Mouse (Mus musculus): ENCODE results near the gene Nudt9. TPM values are rescaled to one million over a fixed set of nuclear protein-coding genes. Genes with fewer than 3 reads are reported as not detected.

Nudt9 gene
- polyA plus RNA-seq, 1 experiment from 2014 or later: 61.3 TPM

GRCm38 (mm10) chr5:104060429-104060828 lies 14.3 kb downstream of the Nudt9 start:
- H3K9ac ChIP-seq (ENCODE audit: low read length): no peak overlapping the region
- no peak overlapping the region for H3K27ac ChIP-seq (ENCODE audit: low read depth, low read length)
- H3K4me3 ChIP-seq (ENCODE audit: low read depth, low read length): no peak overlapping the region
- no peaks in the 10 kb centered on the region for H3K27me3 ChIP-seq (ENCODE audit: control insufficient read depth, insufficient read depth, low read length)
- no peak for ATAC-seq (replicated peaks; ENCODE audit: low FRiP score)
- H3K4me2 ChIP-seq (ENCODE audit: low read depth, low read length, severe bottlenecking): no peak overlapping the region
- no peak for DNase-seq (ENCODE audit: low spot score)
- peaks cover 2% of the 10 kb centered on the region; the same call in 1 of the 2 replicates for H3K36me3 ChIP-seq (ENCODE audit: control insufficient read depth, insufficient read depth, low read length)
- H3K9me3 ChIP-seq (ENCODE audit: control insufficient read depth, low read length): no peaks in the 10 kb centered on the region
- 95% methylated on average over 5 of the region's 5 CpGs for WGBS
- H3K4me1 ChIP-seq (replicated peaks; ENCODE audit: control insufficient read depth, insufficient read depth, low read length): no peaks in the 10 kb centered on the region

DNA sequence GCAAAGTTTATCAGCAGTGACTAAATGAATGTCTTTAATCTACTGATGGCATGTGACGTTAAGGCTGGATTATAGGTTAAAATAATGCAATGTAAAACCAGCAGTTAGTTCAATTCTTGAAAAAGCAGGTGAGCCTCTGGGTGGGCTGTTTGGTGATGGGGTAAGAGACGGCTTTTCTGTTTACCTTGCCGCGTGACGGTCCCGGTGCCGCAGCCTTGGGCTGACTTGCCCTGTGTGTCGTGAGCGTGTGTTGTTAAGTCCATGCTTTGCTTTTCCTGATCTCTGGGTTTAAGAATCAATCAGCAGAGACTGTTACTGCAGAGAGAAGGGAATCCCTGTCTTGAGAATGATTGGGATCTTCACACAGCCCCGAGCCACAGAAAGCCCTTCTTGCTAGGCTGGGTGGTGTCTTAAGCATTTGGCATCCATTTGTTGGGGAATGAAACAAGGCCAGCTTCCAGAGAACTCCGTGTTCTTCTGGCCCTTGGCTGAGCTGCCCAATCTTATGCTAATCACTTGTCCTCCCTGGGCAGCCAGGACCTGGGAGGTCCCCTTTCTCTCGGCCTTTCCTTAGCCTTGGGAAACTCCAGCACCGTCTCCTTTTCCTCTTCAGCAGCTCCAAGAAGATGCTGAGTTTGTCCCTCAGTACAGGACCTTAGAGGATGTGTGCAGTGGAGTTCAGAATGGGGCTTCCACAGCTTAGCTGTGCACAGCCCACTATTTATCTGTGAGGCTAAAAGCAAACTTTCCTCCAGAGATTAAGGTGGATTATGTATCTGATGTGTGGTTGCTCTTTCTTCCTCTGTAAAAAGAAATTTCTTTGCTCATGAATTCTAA lies 16.0 kb downstream of the Nudt9 start:
- Histone ChIP-seq H3K27ac (ENCODE audit: low read depth, low read length) (no peak overlapping the region), H3K27me3 (ENCODE audit: control insufficient read depth, insufficient read depth, low read length) (no peaks in the 10 kb centered on the region), H3K9me3 (ENCODE audit: control insufficient read depth, low read length) (no peaks in the 10 kb centered on the region), H3K9ac (ENCODE audit: low read length) (no peak overlapping the region), H3K36me3 (ENCODE audit: control insufficient read depth, insufficient read depth, low read length) (peaks cover 2% of the 10 kb centered on the region; the same call in 1 of the 2 replicates), H3K4me3 (ENCODE audit: low read depth, low read length) (no peak overlapping the region), H3K4me2 (ENCODE audit: low read depth, low read length, severe bottlenecking) (no peak overlapping the region), H3K4me1 (replicated peaks; ENCODE audit: control insufficient read depth, insufficient read depth, low read length) (no peaks in the 10 kb centered on the region)
- ATAC-seq (replicated peaks; ENCODE audit: low FRiP score) (no peak), DNase-seq (ENCODE audit: low spot score) (no peak)
- 80% methylated on average over 13 of the region's 13 CpGs for WGBS

DNA sequence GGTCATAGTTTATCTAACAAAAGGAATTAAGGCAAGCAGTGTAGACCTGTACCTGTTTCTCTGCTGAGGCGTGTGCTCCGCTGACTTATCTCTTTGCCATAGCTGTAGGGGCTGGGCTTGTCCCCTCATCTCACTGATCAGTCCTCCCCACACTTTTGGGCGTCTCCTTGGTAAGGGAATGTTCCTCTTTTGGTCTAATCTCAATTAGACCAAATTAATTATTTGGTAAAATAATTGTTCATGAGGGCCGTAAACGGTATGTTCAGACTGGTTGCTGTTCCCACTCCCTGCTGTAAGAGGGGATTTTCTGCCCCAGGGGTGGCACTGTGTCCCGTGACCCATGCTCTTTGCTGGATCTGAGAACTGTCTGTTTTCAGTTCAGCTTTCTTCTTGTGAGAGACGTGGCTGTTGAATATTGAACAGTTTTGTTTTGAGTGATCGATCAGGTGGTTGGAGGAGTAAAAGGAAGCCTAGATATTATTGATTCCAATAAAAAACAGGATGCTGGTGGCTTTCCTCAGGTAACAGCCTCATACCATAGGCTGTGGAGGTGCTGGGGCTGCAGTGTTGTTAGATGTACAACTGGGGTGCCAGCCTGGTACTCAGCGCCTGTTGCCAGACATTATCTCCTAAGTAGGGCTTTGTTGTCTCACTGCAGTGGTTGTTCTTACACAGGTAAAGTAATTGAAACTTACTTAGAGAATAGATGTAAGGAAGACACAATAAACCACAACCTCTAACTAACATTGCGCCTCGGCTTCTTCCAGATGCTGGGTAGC lies 16.9 kb downstream of the Nudt9 start:
- Histone ChIP-seq H3K4me2 (ENCODE audit: low read depth, low read length, severe bottlenecking) (no peak overlapping the region), H3K9ac (ENCODE audit: low read length) (no peak overlapping the region), H3K4me1 (replicated peaks; ENCODE audit: control insufficient read depth, insufficient read depth, low read length) (no peaks in the 10 kb centered on the region), H3K9me3 (ENCODE audit: control insufficient read depth, low read length) (no peaks in the 10 kb centered on the region), H3K36me3 (ENCODE audit: control insufficient read depth, insufficient read depth, low read length) (peaks cover 2% of the 10 kb centered on the region; the same call in 1 of the 2 replicates), H3K27me3 (ENCODE audit: control insufficient read depth, insufficient read depth, low read length) (no peaks in the 10 kb centered on the region), H3K27ac (ENCODE audit: low read depth, low read length) (no peak overlapping the region), H3K4me3 (ENCODE audit: low read depth, low read length) (no peak overlapping the region)
- 89% methylated on average over 11 of the region's 11 CpGs for WGBS
- DNase-seq (ENCODE audit: low spot score) (no peak), ATAC-seq (replicated peaks; ENCODE audit: low FRiP score) (no peak)

GRCm38 (mm10) chr5:104068751-104069150 lies 22.6 kb downstream of the Nudt9 start:
- Histone ChIP-seq H3K27me3 (ENCODE audit: control insufficient read depth, insufficient read depth, low read length) (no peaks in the 10 kb centered on the region), H3K4me3 (ENCODE audit: low read depth, low read length) (no peak overlapping the region), H3K27ac (ENCODE audit: low read depth, low read length) (no peak overlapping the region), H3K9me3 (ENCODE audit: control insufficient read depth, low read length) (no peaks in the 10 kb centered on the region), H3K9ac (ENCODE audit: low read length) (no peak overlapping the region), H3K4me1 (replicated peaks; ENCODE audit: control insufficient read depth, insufficient read depth, low read length) (peaks cover 6% of the 10 kb centered on the region), H3K4me2 (ENCODE audit: low read depth, low read length, severe bottlenecking) (no peak overlapping the region), H3K36me3 (ENCODE audit: control insufficient read depth, insufficient read depth, low read length) (no peaks in the 10 kb centered on the region)
- WGBS: 84% methylated on average over 7 of the region's 7 CpGs
- no peak for ATAC-seq (replicated peaks; ENCODE audit: low FRiP score)
- DNase-seq (ENCODE audit: low spot score): peak; percentile 71

DNA sequence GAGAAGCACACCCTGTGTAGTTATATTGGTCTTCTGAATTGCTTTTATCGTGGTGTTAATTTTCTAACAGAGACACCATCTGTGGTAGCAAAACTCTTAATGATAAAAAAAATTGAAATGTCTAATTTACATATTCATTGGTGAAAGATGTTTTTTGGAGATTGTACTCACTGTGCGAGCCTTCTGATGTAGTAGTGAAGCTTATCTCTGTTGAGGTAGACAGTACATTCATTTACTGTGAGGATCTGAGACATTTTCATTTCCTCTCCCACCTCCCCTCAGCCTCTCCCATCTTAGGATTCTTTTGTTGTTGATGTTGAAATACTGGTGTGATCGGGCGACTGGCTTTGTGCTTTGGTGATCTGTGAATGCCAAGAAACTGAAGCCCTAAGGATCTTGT lies 24.9 kb downstream of the Nudt9 start:
- Histone ChIP-seq H3K27me3 (ENCODE audit: control insufficient read depth, insufficient read depth, low read length) (no peaks in the 10 kb centered on the region), H3K27ac (ENCODE audit: low read depth, low read length) (no peak overlapping the region), H3K4me2 (ENCODE audit: low read depth, low read length, severe bottlenecking) (no peak overlapping the region), H3K9ac (ENCODE audit: low read length) (no peak overlapping the region), H3K36me3 (ENCODE audit: control insufficient read depth, insufficient read depth, low read length) (no peaks in the 10 kb centered on the region), H3K4me1 (replicated peaks; ENCODE audit: control insufficient read depth, insufficient read depth, low read length) (peaks cover 6% of the 10 kb centered on the region), H3K9me3 (ENCODE audit: control insufficient read depth, low read length) (no peaks in the 10 kb centered on the region), H3K4me3 (ENCODE audit: low read depth, low read length) (no peak overlapping the region)
- no peak for DNase-seq (ENCODE audit: low spot score)
- no peak for ATAC-seq (replicated peaks; ENCODE audit: low FRiP score)
- 77% methylated on average over 4 of the region's 4 CpGs for whole genome bisulfite sequencing

- Histone ChIP-seq H3K36me3 (ENCODE audit: control insufficient read depth, insufficient read depth, low read length) (no peaks in the 10 kb centered on the region), H3K27ac (ENCODE audit: low read depth, low read length) (peak overlapping the region; percentile 78), H3K4me3 (ENCODE audit: low read depth, low read length) (no peak overlapping the region), H3K4me2 (ENCODE audit: low read depth, low read length, severe bottlenecking) (0 out of 2 replicates have a peak overlapping the region, but pooled peaks have one; percentile 21), H3K27me3 (ENCODE audit: control insufficient read depth, insufficient read depth, low read length) (no peaks in the 10 kb centered on the region), H3K4me1 (replicated peaks; ENCODE audit: control insufficient read depth, insufficient read depth, low read length) (peaks cover 6% of the 10 kb centered on the region), H3K9me3 (ENCODE audit: control insufficient read depth, low read length) (no peaks in the 10 kb centered on the region), H3K9ac (ENCODE audit: low read length) (no peak overlapping the region; the same call in 1 of the 2 replicates)
- DNase-seq (ENCODE audit: low spot score): peak; percentile 65
- 3% methylated on average over 6 of the region's 8 CpGs for WGBS
- peak; percentile 92 for ATAC-seq (replicated peaks; ENCODE audit: low FRiP score)
Observed at GRCm38 (mm10) chr5:104072272-104072886, 26.3 kb downstream of the Nudt9 start.

GRCm38 (mm10) chr5:104073602-104074001 lies 27.5 kb downstream of the Nudt9 start:
- Histone ChIP-seq H3K9ac (ENCODE audit: low read length) (no peak overlapping the region), H3K4me2 (ENCODE audit: low read depth, low read length, severe bottlenecking) (no peak overlapping the region), H3K36me3 (ENCODE audit: control insufficient read depth, insufficient read depth, low read length) (no peaks in the 10 kb centered on the region), H3K4me3 (ENCODE audit: low read depth, low read length) (no peak overlapping the region), H3K4me1 (replicated peaks; ENCODE audit: control insufficient read depth, insufficient read depth, low read length) (peaks cover 6% of the 10 kb centered on the region), H3K27me3 (ENCODE audit: control insufficient read depth, insufficient read depth, low read length) (no peaks in the 10 kb centered on the region), H3K27ac (ENCODE audit: low read depth, low read length) (no peak overlapping the region), H3K9me3 (ENCODE audit: control insufficient read depth, low read length) (no peaks in the 10 kb centered on the region)
- DNase-seq (ENCODE audit: low spot score): no peak
- ATAC-seq (replicated peaks; ENCODE audit: low FRiP score): peak; percentile 90
- WGBS: 73% methylated on average over 5 of the region's 5 CpGs

DNA sequence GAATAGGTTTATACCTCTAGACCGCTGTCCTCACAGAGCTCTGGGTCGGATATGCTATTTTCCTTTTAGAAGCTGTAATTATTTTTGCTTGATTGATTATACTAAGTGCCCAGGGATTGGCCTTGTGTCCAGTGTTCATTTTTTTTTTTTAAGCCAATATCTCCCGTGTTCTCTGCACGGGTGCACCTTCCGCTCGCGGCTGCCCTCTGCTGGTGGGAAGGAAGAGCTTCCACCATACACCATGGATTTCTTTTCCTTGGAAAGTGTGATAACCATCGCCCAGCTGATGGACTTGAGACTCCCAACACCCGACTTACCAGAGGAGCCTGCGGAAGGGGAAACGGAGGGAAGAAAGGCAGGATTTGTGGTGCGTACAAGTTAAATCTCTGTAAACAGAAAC lies 28.3 kb downstream of the Nudt9 start:
- H3K9me3 ChIP-seq (ENCODE audit: control insufficient read depth, low read length): no peaks in the 10 kb centered on the region
- no peak overlapping the region for H3K27ac ChIP-seq (ENCODE audit: low read depth, low read length)
- H3K4me3 ChIP-seq (ENCODE audit: low read depth, low read length): no peak overlapping the region
- no peaks in the 10 kb centered on the region for H3K27me3 ChIP-seq (ENCODE audit: control insufficient read depth, insufficient read depth, low read length)
- H3K36me3 ChIP-seq (ENCODE audit: control insufficient read depth, insufficient read depth, low read length): no peaks in the 10 kb centered on the region
- no peak; the same call in 1 of the 2 replicates for ATAC-seq (replicated peaks; ENCODE audit: low FRiP score)
- H3K4me2 ChIP-seq (ENCODE audit: low read depth, low read length, severe bottlenecking): no peak overlapping the region
- H3K4me1 ChIP-seq (replicated peaks; ENCODE audit: control insufficient read depth, insufficient read depth, low read length): peaks cover 6% of the 10 kb centered on the region
- no peak overlapping the region for H3K9ac ChIP-seq (ENCODE audit: low read length)
- DNase-seq (ENCODE audit: low spot score): peak; percentile 83
- WGBS: 33% methylated on average over 12 of the region's 12 CpGs

Data from forebrain, embryonic 11.5 days (tissue).